Mouse (Mus musculus) forebrain, embryonic 11.5 days (tissue): ENCODE results near the gene Sdcbp2. TPM values are rescaled to one million over a fixed set of nuclear protein-coding genes. Genes with fewer than 3 reads are reported as not detected.
"Not testable (repeated sequence)": the region's sequence is repeated elsewhere in the genome, so short reads cannot be mapped to it uniquely, and the experiment has no call there.

Experiments
- ATAC-seq: fragments of 200-750 bp; cut with Nextera tagmentation; replicated peaks from 2 replicates; pipeline ENCODE4 v1.8.0; 2017; ENCODE audit warnings: moderate TSS enrichment; ENCODE audit not compliant: low FRiP score
- DNase-seq: peaks from one replicate; pipeline ENCODE4 v3.0.0-alpha.2; 2017; ENCODE audit warnings: low spot score
- H3K27ac ChIP-seq: fragments of 300-500 bp; sonication (generic); 2 replicates; pipeline ENCODE4 v1.5.1; 2014; ENCODE audit warnings: low read depth, low read length
- H3K27me3 ChIP-seq: fragments of 300-500 bp; sonication (generic); 2 replicates; pipeline ENCODE4 v1.6.1; 2014; ENCODE audit warnings: mild to moderate bottlenecking, low read length, mixed read lengths; ENCODE audit not compliant: control insufficient read depth, insufficient read depth
- H3K36me3 ChIP-seq: fragments of 300-500 bp; sonication (generic); 2 replicates; pipeline ENCODE4 v1.6.1; 2014; ENCODE audit warnings: mild to moderate bottlenecking, low read length, moderate library complexity, mixed read lengths; ENCODE audit not compliant: control insufficient read depth, insufficient read depth
- H3K4me1 ChIP-seq: fragments of 300-500 bp; sonication (generic); replicated peaks from 2 replicates; pipeline ENCODE4 v1.6.1; 2014; ENCODE audit warnings: low read length, mixed read lengths; ENCODE audit not compliant: control insufficient read depth, insufficient read depth
- H3K4me2 ChIP-seq: fragments of 300-500 bp; sonication (generic); 2 replicates; pipeline ENCODE4 v1.6.1; 2014; ENCODE audit warnings: low read depth, mild to moderate bottlenecking, low read length, moderate library complexity, mixed read lengths; ENCODE audit not compliant: severe bottlenecking
- H3K4me3 ChIP-seq: fragments of 300-500 bp; sonication (generic); 2 replicates; pipeline ENCODE4 v1.5.1; 2014; ENCODE audit warnings: low read depth, low read length
- H3K9ac ChIP-seq: fragments of 300-500 bp; sonication (generic); 2 replicates; pipeline ENCODE4 v1.6.1; 2014; ENCODE audit warnings: low read length
- H3K9me3 ChIP-seq: fragments of 300-500 bp; sonication (generic); 2 replicates; pipeline ENCODE4 v1.6.1; 2016; ENCODE audit warnings: low read length, mixed read lengths; ENCODE audit not compliant: control insufficient read depth
- WGBS: fragments of 180-500 bp; shearing (Covaris S2); extraction: QIAGEN DNeasy Blood & Tissue Kit; methylation state at CpG from one replicate; pipeline ENCODE4 v1.1.7; 2014; 5-methylcytosine and 5-hydroxymethylcytosine counted together
- polyA plus RNA-seq: library from polyadenylated mRNA; unstranded; fragments of >200 nt; fragmentation: Nextera tagmentation; extraction: Ambion mirVana; gene quantifications from 2 replicates; pipeline ENCODE4 v1.2.1, GENCODE M21; 2014

Sdcbp2 gene
- polyA plus RNA-seq, 1 experiment from 2014 or later: 0.44 TPM

- H3K4me1 ChIP-seq: peaks cover 17% of the 10 kb centered on the region
- ATAC-seq (peak; percentile 51), DNase-seq (no peak)
- H3K36me3 ChIP-seq: no peaks in the 10 kb centered on the region
- 57% methylated on average over 11 of the region's 11 CpGs for WGBS
- H3K4me3 ChIP-seq: no peak overlapping the region
- no peak overlapping the region for H3K9ac ChIP-seq
- no peak overlapping the region for H3K27ac ChIP-seq
- H3K4me2 ChIP-seq: no peak overlapping the region
- H3K9me3 ChIP-seq: no peaks in the 10 kb centered on the region
- no peaks in the 10 kb centered on the region for H3K27me3 ChIP-seq
Measured at GRCm38 (mm10) chr2:151605437-151605987, 33.1 kb downstream of the Sdcbp2 start.

GRCm38 (mm10) chr2:151608435-151608834 is 36.0 kb downstream of the Sdcbp2 start:
- no peak overlapping the region for H3K27ac ChIP-seq
- no peaks in the 10 kb centered on the region for H3K9me3 ChIP-seq
- H3K4me3 ChIP-seq: no peak overlapping the region
- peaks cover 15% of the 10 kb centered on the region for H3K4me1 ChIP-seq
- WGBS: 73% methylated on average over 1 of the region's 1 CpGs
- no peaks in the 10 kb centered on the region for H3K27me3 ChIP-seq
- no peaks in the 10 kb centered on the region for H3K36me3 ChIP-seq
- DNase-seq (no peak), ATAC-seq (no peak)
- no peak overlapping the region for H3K9ac ChIP-seq
- no peak overlapping the region for H3K4me2 ChIP-seq

GRCm38 (mm10) chr2:151609974-151610373 is 37.6 kb downstream of the Sdcbp2 start:
- no peak for DNase-seq
- Histone ChIP-seq H3K4me3 (no peak overlapping the region), H3K9ac (no peak overlapping the region), H3K36me3 (no peaks in the 10 kb centered on the region), H3K4me2 (no peak overlapping the region), H3K4me1 (0 out of 2 replicates have a peak, but pooled peaks cover 4% of the 10 kb centered on the region), H3K9me3 (no peaks in the 10 kb centered on the region), H3K27ac (no peak overlapping the region), H3K27me3 (no peaks in the 10 kb centered on the region)
- ATAC-seq: no peak
- 60% methylated on average over 3 of the region's 3 CpGs for WGBS

- WGBS: 84% methylated on average over 7 of the region's 8 CpGs
Measured at GRCm38 (mm10) chr2:151615779-151616178, 43.4 kb downstream of the Sdcbp2 start.

GRCm38 (mm10) chr2:151616551-151617329 is 44.3 kb downstream of the Sdcbp2 start:
- H3K4me2 ChIP-seq: no peak overlapping the region
- no peak overlapping the region for H3K27ac ChIP-seq
- no peak overlapping the region for H3K4me3 ChIP-seq
- ATAC-seq: no peak
- no peaks in the 10 kb centered on the region for H3K4me1 ChIP-seq
- no peaks in the 10 kb centered on the region for H3K9me3 ChIP-seq
- H3K36me3 ChIP-seq: no peaks in the 10 kb centered on the region
- 76% methylated on average over 6 of the region's 6 CpGs for WGBS
- H3K9ac ChIP-seq: no peak overlapping the region
- DNase-seq: no peak
- H3K27me3 ChIP-seq: no peaks in the 10 kb centered on the region

More at GRCm38 (mm10) chr2:151615779-151616178, 43.4 kb downstream of the Sdcbp2 start:
- DNase-seq, H3K9ac ChIP-seq, H3K4me1 ChIP-seq, H3K9me3 ChIP-seq, H3K36me3 ChIP-seq, H3K27me3 ChIP-seq, ATAC-seq, H3K4me2 ChIP-seq, H3K27ac ChIP-seq, H3K4me3 ChIP-seq: not testable (repeated sequence)

GRCm38 (mm10) chr2:151623776-151624175 is 51.4 kb downstream of the Sdcbp2 start:
- Histone ChIP-seq H3K9ac (no peak overlapping the region), H3K4me1 (no peaks in the 10 kb centered on the region), H3K27me3 (no peaks in the 10 kb centered on the region; the same call in 1 of the 2 replicates), H3K36me3 (no peaks in the 10 kb centered on the region), H3K27ac (no peak overlapping the region), H3K9me3 (no peaks in the 10 kb centered on the region), H3K4me3 (no peak overlapping the region), H3K4me2 (no peak overlapping the region)
- DNase-seq: no peak
- no peak for ATAC-seq
- 73% methylated on average over 3 of the region's 3 CpGs for WGBS

- Histone ChIP-seq H3K27me3 (peaks cover 2% of the 10 kb centered on the region; the same call in 1 of the 2 replicates), H3K36me3 (no peaks in the 10 kb centered on the region), H3K9me3 (no peaks in the 10 kb centered on the region), H3K4me2 (no peak overlapping the region), H3K27ac (no peak overlapping the region), H3K4me1 (no peaks in the 10 kb centered on the region), H3K4me3 (no peak overlapping the region), H3K9ac (no peak overlapping the region)
- DNase-seq (no peak), ATAC-seq (no peak)
- WGBS: 93% methylated on average over 7 of the region's 7 CpGs
Measured at GRCm38 (mm10) chr2:151626296-151626695, 53.9 kb downstream of the Sdcbp2 start.

GRCm38 (mm10) chr2:151628011-151628410 is 55.6 kb downstream of the Sdcbp2 start:
- Histone ChIP-seq H3K36me3 (no peaks in the 10 kb centered on the region), H3K9me3 (no peaks in the 10 kb centered on the region)
- no peak for DNase-seq

More at GRCm38 (mm10) chr2:151628011-151628410, 55.6 kb downstream of the Sdcbp2 start:
- H3K27ac ChIP-seq: no peak overlapping the region
- H3K4me2 ChIP-seq: no peak overlapping the region
- no peak for ATAC-seq
- peaks cover 5% of the 10 kb centered on the region; the same call in 1 of the 2 replicates for H3K27me3 ChIP-seq
- H3K4me3 ChIP-seq: no peak overlapping the region
- WGBS: 86% methylated on average over 3 of the region's 3 CpGs
- H3K9ac ChIP-seq: no peak overlapping the region
- peaks cover 2% of the 10 kb centered on the region; the same call in 1 of the 2 replicates for H3K4me1 ChIP-seq
